Mouse (Mus musculus): ENCODE data around the gene Sfrp2. TPM values are rescaled to one million over a fixed set of nuclear protein-coding genes. Genes with fewer than 3 reads are reported as not detected.

Sfrp2 gene
- polyA plus RNA-seq, 1 experiment: 49.9 TPM

- Histone ChIP-seq H3K4me1 (ENCODE audit: control insufficient read depth, insufficient read depth, low read length) (0 out of 2 replicates have a peak, but pooled peaks cover 2% of the 10 kb centered on the region), H3K4me3 (ENCODE audit: insufficient read depth, low read length) (no peak overlapping the region), H3K27ac (ENCODE audit: insufficient read depth, low read length) (no peak overlapping the region)
- TF ChIP-seq CTCF (IDR thresholded peaks at IDR 0.05; ENCODE audit: borderline replicate concordance, insufficient read depth, low read length): no peak
These were observed 50.3 kb downstream of the Sfrp2 start for GRCm38 (mm10) chr3:83816372-83816925.

GRCm38 (mm10) chr3:83823774-83824173 lies 57.7 kb downstream of the Sfrp2 start:
- Histone ChIP-seq H3K4me1 (ENCODE audit: control insufficient read depth, insufficient read depth, low read length) (peaks cover under 1% of the 10 kb centered on the region; the same call in 1 of the 2 replicates), H3K27ac (ENCODE audit: insufficient read depth, low read length) (no peak overlapping the region), H3K4me3 (ENCODE audit: insufficient read depth, low read length) (no peak overlapping the region)
- no peak for TF ChIP-seq CTCF (IDR thresholded peaks at IDR 0.05; ENCODE audit: borderline replicate concordance, insufficient read depth, low read length)
- TF ChIP-seq POLR2A (IDR thresholded peaks at IDR 0.05; ENCODE audit: low read depth, low read length): no peak

Other genes with a start within 250 kb of the Sfrp2 start
- 3.1 and 4.7 TPM in 2 replicates for gene Tlr2, start 75.4 kb downstream of the Sfrp2 start, polyA plus RNA-seq (2011; ENCODE audit: insufficient read length, low read depth, missing spikeins)

Measured in embryonic fibroblast, embryonic 13.5 days (primary cell).